Mouse (Mus musculus) forebrain, embryonic 10.5 days (tissue): ENCODE results near the gene Mroh8. TPM values are rescaled to one million over a fixed set of nuclear protein-coding genes. Genes with fewer than 3 reads are reported as not detected.
A peak's percentile ranks its signal among the peaks of the same experiment; 100 is the strongest.
"Not testable (repeated sequence)": the region's sequence is repeated elsewhere in the genome, so short reads cannot be mapped to it uniquely, and the experiment has no call there.

ENCODE experiments used
- DNase-seq: peaks from one replicate; pipeline ENCODE4 v3.0.0-alpha.2; 2017; ENCODE audit warnings: low spot score; ENCODE audit errors: extremely low spot score
- H3K27ac ChIP-seq: fragments of 300-500 bp; sonication (generic); 2 replicates; pipeline ENCODE4 v1.5.1; 2016; ENCODE audit warnings: mild to moderate bottlenecking
- H3K27me3 ChIP-seq: fragments of 300-500 bp; sonication (generic); 2 replicates; pipeline ENCODE4 v1.6.1; 2016; ENCODE audit warnings: mild to moderate bottlenecking; ENCODE audit not compliant: poor library complexity, severe bottlenecking
- H3K36me3 ChIP-seq: fragments of 300-500 bp; sonication (generic); replicated peaks from 2 replicates; pipeline ENCODE4 v1.6.1; 2016; ENCODE audit warnings: mild to moderate bottlenecking, moderate library complexity
- H3K4me1 ChIP-seq: fragments of 300-500 bp; sonication (generic); 2 replicates; pipeline ENCODE4 v1.6.1; 2016
- H3K4me3 ChIP-seq: fragments of 300-500 bp; sonication (generic); 2 replicates; pipeline ENCODE4 v1.5.1; 2016; ENCODE audit warnings: mild to moderate bottlenecking, moderate library complexity
- H3K9me3 ChIP-seq: fragments of 300-500 bp; sonication (generic); 2 replicates; pipeline ENCODE4 v1.6.1; 2016; ENCODE audit warnings: mild to moderate bottlenecking, moderate library complexity
- WGBS: fragments of 180-500 bp; shearing (Covaris S2); methylation state at CpG from one replicate; pipeline ENCODE4 v1.1.7; 2016; 5-methylcytosine and 5-hydroxymethylcytosine counted together
- polyA plus RNA-seq: library from polyadenylated mRNA; unstranded; fragments of >200 nt; fragmentation: Nextera tagmentation; extraction: Ambion mirVana; gene quantifications from 2 replicates; pipeline ENCODE4 v1.2.1, GENCODE M21; 2016

Gene Mroh8
- polyA plus RNA-seq, 1 experiment from 2014 or later = 0.81 TPM

- Histone ChIP-seq H3K36me3 (peaks cover 31% of the 10 kb centered on the region), H3K27ac (peak within 1 kb of the TSS; percentile 99), H3K4me3 (peak within 1 kb of the TSS; percentile 83), H3K4me1 (peaks cover 23% of the 10 kb centered on the region), H3K9me3 (no peaks in the 10 kb centered on the region), H3K27me3 (no peaks in the 10 kb centered on the region)
- peak; percentile 96 for DNase-seq
- under 1% methylated on average over 64 of the region's 64 CpGs for WGBS
Observed at GRCm38 (mm10) chr2:157278717-157279415, 483 bp downstream of the Mroh8 start, which contains the start of gene Rpn2. Gene Rpn2 (plus strand): TSS chr2:157279017.

GRCm38 (mm10) chr2:157263832-157264231 lies 15.5 kb downstream of the Mroh8 start:
- no peak for DNase-seq
- WGBS = 87% methylated on average over 6 of the region's 6 CpGs
- H3K36me3 ChIP-seq = no peaks in the 10 kb centered on the region
- no peaks in the 10 kb centered on the region for H3K27me3 ChIP-seq
- no peaks in the 10 kb centered on the region for H3K4me1 ChIP-seq
- H3K4me3 ChIP-seq = no peak overlapping the region
- H3K27ac ChIP-seq = no peak overlapping the region
- no peaks in the 10 kb centered on the region for H3K9me3 ChIP-seq

- Histone ChIP-seq H3K4me1 (no peaks in the 10 kb centered on the region), H3K9me3 (no peaks in the 10 kb centered on the region), H3K27me3 (no peaks in the 10 kb centered on the region), H3K27ac (no peak overlapping the region), H3K4me3 (no peak overlapping the region), H3K36me3 (no peaks in the 10 kb centered on the region)
- WGBS = 98% methylated on average over 1 of the region's 1 CpGs
- DNase-seq = no peak
Observed at GRCm38 (mm10) chr2:157263101-157263500, 16.2 kb downstream of the Mroh8 start.

GRCm38 (mm10) chr2:157262506-157262905 lies 16.8 kb downstream of the Mroh8 start:
- WGBS = 80% methylated on average over 9 of the region's 9 CpGs
- H3K36me3 ChIP-seq = no peaks in the 10 kb centered on the region
- H3K4me3 ChIP-seq = no peak overlapping the region
- no peaks in the 10 kb centered on the region for H3K27me3 ChIP-seq
- no peak overlapping the region for H3K27ac ChIP-seq
- DNase-seq = no peak
- H3K4me1 ChIP-seq = no peaks in the 10 kb centered on the region
- no peaks in the 10 kb centered on the region for H3K9me3 ChIP-seq

GRCm38 (mm10) chr2:157261930-157262329 lies 17.4 kb downstream of the Mroh8 start:
- 92% methylated on average over 5 of the region's 5 CpGs for WGBS

GRCm38 (mm10) chr2:157259720-157260119 lies 19.6 kb downstream of the Mroh8 start:
- no peaks in the 10 kb centered on the region for H3K27me3 ChIP-seq
- H3K4me3 ChIP-seq = no peak overlapping the region
- no peaks in the 10 kb centered on the region for H3K9me3 ChIP-seq
- WGBS = 6% methylated on average over 5 of the region's 5 CpGs
- DNase-seq = peak; percentile 44
- no peaks in the 10 kb centered on the region for H3K4me1 ChIP-seq
- no peaks in the 10 kb centered on the region for H3K36me3 ChIP-seq
- H3K27ac ChIP-seq = no peak overlapping the region

More at GRCm38 (mm10) chr2:157261930-157262329, 17.4 kb downstream of the Mroh8 start:
- Histone ChIP-seq H3K4me1 (no peaks in the 10 kb centered on the region), H3K36me3 (no peaks in the 10 kb centered on the region), H3K27me3 (no peaks in the 10 kb centered on the region), H3K4me3 (no peak overlapping the region), H3K9me3 (no peaks in the 10 kb centered on the region), H3K27ac (no peak overlapping the region)
- DNase-seq = no peak

- Histone ChIP-seq H3K36me3 (no peaks in the 10 kb centered on the region), H3K9me3 (no peaks in the 10 kb centered on the region), H3K27me3 (no peaks in the 10 kb centered on the region), H3K4me1 (peaks cover 9% of the 10 kb centered on the region), H3K4me3 (no peak overlapping the region), H3K27ac (0 out of 2 replicates have a peak overlapping the region, but pooled peaks have one; percentile 17)
- no peak for DNase-seq
Observed at GRCm38 (mm10) chr2:157248111-157248510, 31.2 kb downstream of the Mroh8 start.

GRCm38 (mm10) chr2:157245603-157246002 lies 33.7 kb downstream of the Mroh8 start:
- H3K36me3 ChIP-seq = no peaks in the 10 kb centered on the region
- no peak overlapping the region for H3K4me3 ChIP-seq
- no peak for DNase-seq
- no peak overlapping the region for H3K27ac ChIP-seq
- no peaks in the 10 kb centered on the region for H3K27me3 ChIP-seq
- WGBS = 75% methylated on average over 2 of the region's 2 CpGs
- H3K9me3 ChIP-seq = no peaks in the 10 kb centered on the region
- peaks cover 9% of the 10 kb centered on the region for H3K4me1 ChIP-seq

GRCm38 (mm10) chr2:157245001-157245400 lies 34.3 kb downstream of the Mroh8 start:
- DNase-seq = no peak
- H3K4me3 ChIP-seq = no peak overlapping the region
- no peaks in the 10 kb centered on the region for H3K27me3 ChIP-seq
- 66% methylated on average over 5 of the region's 5 CpGs for WGBS
- no peaks in the 10 kb centered on the region for H3K36me3 ChIP-seq
- no peak overlapping the region for H3K27ac ChIP-seq
- peaks cover 9% of the 10 kb centered on the region for H3K4me1 ChIP-seq
- H3K9me3 ChIP-seq = no peaks in the 10 kb centered on the region

GRCm38 (mm10) chr2:157235946-157236345 lies 43.4 kb downstream of the Mroh8 start:
- Histone ChIP-seq H3K9me3 (no peaks in the 10 kb centered on the region), H3K27me3 (no peaks in the 10 kb centered on the region), H3K27ac (no peak overlapping the region), H3K4me3 (no peak overlapping the region), H3K36me3 (no peaks in the 10 kb centered on the region), H3K4me1 (no peaks in the 10 kb centered on the region)
- 88% methylated on average over 8 of the region's 8 CpGs for WGBS
- no peak for DNase-seq

- H3K9me3 ChIP-seq, H3K27me3 ChIP-seq, H3K4me3 ChIP-seq, H3K4me1 ChIP-seq, H3K36me3 ChIP-seq, DNase-seq, H3K27ac ChIP-seq: not testable (repeated sequence)
- 88% methylated on average over 3 of the region's 3 CpGs for WGBS
Observed at GRCm38 (mm10) chr2:157221916-157222315, 57.4 kb downstream of the Mroh8 start.

- H3K36me3 ChIP-seq = no peaks in the 10 kb centered on the region
- H3K4me1 ChIP-seq = no peaks in the 10 kb centered on the region
- WGBS = 83% methylated on average over 6 of the region's 6 CpGs
- no peak overlapping the region for H3K27ac ChIP-seq
- H3K4me3 ChIP-seq = no peak overlapping the region
- DNase-seq = no peak
- H3K27me3 ChIP-seq = no peaks in the 10 kb centered on the region
- H3K9me3 ChIP-seq = no peaks in the 10 kb centered on the region
Observed at GRCm38 (mm10) chr2:157220108-157220507, 59.2 kb downstream of the Mroh8 start.

- no peak for DNase-seq
- Histone ChIP-seq H3K4me3 (no peak overlapping the region), H3K4me1 (no peaks in the 10 kb centered on the region), H3K27me3 (no peaks in the 10 kb centered on the region), H3K36me3 (0 out of 2 replicates have a peak, but pooled peaks cover 3% of the 10 kb centered on the region), H3K9me3 (peaks cover 7% of the 10 kb centered on the region; the same call in 1 of the 2 replicates), H3K27ac (no peak overlapping the region)
- 91% methylated on average over 7 of the region's 7 CpGs for WGBS
Observed at GRCm38 (mm10) chr2:157211731-157212130, 67.6 kb downstream of the Mroh8 start.
